Mouse (Mus musculus): ENCODE measurements around the gene Stx2. TPM values are rescaled to one million over a fixed set of nuclear protein-coding genes. Genes with fewer than 3 reads are reported as not detected.

The Stx2 gene
- polyA plus RNA-seq (2012; rRNA removed) = 51.2 and 54.2 TPM in 2 replicates

DNA sequence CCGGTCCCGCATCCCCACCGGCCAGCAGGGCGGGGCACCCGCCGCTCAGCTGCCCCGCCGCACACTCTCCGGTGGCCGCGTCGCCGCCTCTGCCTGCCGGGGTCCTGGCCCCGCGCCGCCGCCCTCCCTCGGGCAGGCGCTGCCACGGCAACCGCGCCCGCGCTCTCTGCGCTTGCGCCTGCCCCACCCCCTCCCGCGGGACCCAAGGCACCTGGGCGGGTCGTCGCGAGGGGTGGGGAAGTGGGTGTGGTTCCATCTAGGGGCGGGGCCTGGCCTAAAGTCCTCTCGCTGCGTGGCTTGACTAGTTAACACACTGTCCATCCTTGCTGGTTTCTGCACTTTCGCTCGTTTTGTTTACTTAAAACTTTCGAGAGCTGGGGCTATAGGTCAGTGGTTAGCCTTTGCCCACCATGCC is at the start of gene Stx2:
TSS of gene Stx2 (minus strand) at position 163 of the 415 bp plus-strand sequence.

DNA sequence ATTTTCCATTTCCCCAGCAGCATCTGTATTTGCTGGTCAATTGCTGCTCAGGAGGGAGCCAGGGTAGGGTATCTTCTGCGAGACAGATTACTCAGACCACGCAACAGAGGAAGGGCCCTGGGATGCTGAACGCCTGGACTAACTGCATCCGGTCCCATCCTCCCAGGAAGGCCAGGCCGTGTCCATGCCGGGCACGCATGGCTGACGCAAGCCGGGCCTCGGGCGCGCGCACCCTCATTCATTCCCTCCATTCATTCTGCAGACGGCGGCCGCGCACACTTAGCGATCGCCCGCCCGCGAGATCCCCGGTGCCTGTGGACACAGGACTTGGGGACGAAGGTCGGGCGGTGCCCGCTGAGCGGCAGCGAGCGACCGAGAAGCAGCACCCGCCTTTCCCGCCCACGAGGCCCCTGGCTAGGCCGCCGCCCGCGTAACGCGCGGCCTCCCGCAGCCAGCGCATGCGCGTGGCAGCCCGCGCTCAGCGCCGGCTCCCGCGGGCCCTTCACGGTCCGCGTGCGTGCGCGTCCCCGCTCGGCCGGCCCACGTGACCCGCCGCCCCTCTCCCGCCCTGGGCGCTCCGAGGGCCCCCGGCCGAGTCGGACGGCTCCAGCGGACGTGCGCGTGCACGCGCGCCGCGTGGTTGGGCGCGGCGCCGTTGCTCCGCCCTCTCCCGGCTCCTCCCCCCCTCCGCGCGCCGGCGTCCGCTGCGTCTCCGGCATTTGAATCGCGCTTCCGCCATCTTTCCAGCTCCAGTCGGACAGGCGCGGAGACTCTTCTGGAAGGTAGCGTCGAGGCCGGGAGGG is 11.3 kb upstream of the Stx2 start, which contains the start of gene Ran:
TSS of gene Ran (plus strand) at position 573 of the 803 bp plus-strand sequence.

DNA sequence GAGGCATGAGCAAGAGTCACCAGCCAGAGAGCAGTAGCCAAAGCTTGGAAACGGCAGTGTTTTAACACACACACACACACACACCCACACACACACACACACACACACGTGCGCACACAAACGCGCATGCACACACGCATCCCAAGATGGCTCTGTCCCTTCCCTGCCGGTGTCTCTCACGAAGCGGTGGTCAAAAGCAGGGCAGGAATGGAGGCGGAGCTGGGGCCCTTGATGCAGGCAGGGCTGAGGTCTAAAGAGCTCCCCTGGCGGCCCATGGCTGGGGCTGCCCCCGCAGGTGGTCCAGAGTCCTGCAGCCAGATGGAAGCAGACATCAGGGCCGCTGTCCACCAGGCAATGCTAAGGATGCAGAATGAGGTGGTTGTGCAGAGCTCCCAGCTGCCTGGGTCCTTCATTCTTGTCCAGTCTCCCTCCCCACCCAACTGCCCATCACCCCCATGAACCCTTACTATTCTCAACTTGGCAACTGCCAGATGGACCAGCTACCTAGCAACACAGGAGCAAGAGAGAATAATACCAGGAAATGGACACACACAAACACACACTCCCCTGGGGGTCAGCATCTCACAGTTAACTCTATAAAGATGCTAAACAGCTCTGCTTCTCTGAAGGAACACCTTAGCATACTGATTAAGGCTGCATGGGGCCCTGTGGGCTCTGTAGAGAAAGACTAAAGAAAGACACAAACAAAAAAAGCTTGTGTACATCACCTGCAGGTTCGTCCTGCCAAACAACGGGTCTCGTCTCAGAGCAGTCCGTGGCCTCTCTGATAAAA is 54.9 kb downstream of the Stx2 start, which contains the start of gene Rimbp2:
TSS of gene Rimbp2 (minus strand) at position 209 of the 793 bp plus-strand sequence.

Other genes with a start within 250 kb of the Stx2 start
- 36.6 and 38.8 TPM in 2 replicates for gene Rimbp2, start 55.1 kb downstream of the Stx2 start, polyA plus RNA-seq (2012; rRNA removed)
- 175 and 181 TPM in 2 replicates for gene Ran, start 11.5 kb upstream of the Stx2 start, polyA plus RNA-seq (2012; rRNA removed)
- gene Adgrd1, start 88.2 kb upstream of the Stx2 start, polyA plus RNA-seq (2012; rRNA removed) = 0.55 and 1.0 TPM in 2 replicates

Data from central nervous system, embryonic 18 days (tissue).